Mouse (Mus musculus) midbrain, embryonic 13.5 days (tissue): ENCODE results near the gene Cdh22. TPM values are rescaled to one million over a fixed set of nuclear protein-coding genes. Genes with fewer than 3 reads are reported as not detected.

Experiments
- ATAC-seq: fragments of 200-750 bp; cut with Nextera tagmentation; 2 replicates; pipeline ENCODE4 v1.8.0; 2017; ENCODE audit warnings: mild to moderate bottlenecking, moderate TSS enrichment, moderate library complexity
- H3K27ac ChIP-seq: fragments of 300-500 bp; sonication (generic); 2 replicates; pipeline ENCODE4 v1.5.1; 2015; ENCODE audit warnings: inconsistent platforms, mild to moderate bottlenecking, moderate library complexity
- H3K27me3 ChIP-seq: fragments of 300-500 bp; sonication (generic); 2 replicates; pipeline ENCODE4 v1.6.1; 2015; ENCODE audit warnings: mild to moderate bottlenecking, inconsistent platforms
- H3K36me3 ChIP-seq: fragments of 300-500 bp; sonication (generic); 2 replicates; pipeline ENCODE4 v1.6.1; 2015; ENCODE audit warnings: mild to moderate bottlenecking, inconsistent platforms
- H3K4me1 ChIP-seq: fragments of 300-500 bp; sonication (generic); replicated peaks from 2 replicates; pipeline ENCODE4 v1.6.1; 2015; ENCODE audit warnings: inconsistent platforms
- H3K4me2 ChIP-seq: fragments of 300-500 bp; sonication (generic); replicated peaks from 2 replicates; pipeline ENCODE4 v1.6.1; 2015; ENCODE audit warnings: moderate library complexity, mild to moderate bottlenecking, inconsistent platforms
- H3K4me3 ChIP-seq: fragments of 300-500 bp; sonication (generic); replicated peaks from 2 replicates; pipeline ENCODE4 v1.5.1; 2015; ENCODE audit warnings: mild to moderate bottlenecking, inconsistent platforms
- H3K9ac ChIP-seq: fragments of 300-500 bp; sonication (generic); replicated peaks from 2 replicates; pipeline ENCODE4 v1.6.1; 2015; ENCODE audit warnings: mild to moderate bottlenecking, inconsistent platforms
- H3K9me3 ChIP-seq: fragments of 300-500 bp; sonication (generic); 2 replicates; pipeline ENCODE4 v1.6.1; 2016; ENCODE audit warnings: mild to moderate bottlenecking, inconsistent platforms
- WGBS: fragments of 180-500 bp; shearing (Covaris S2); methylation state at CpG from one replicate; pipeline ENCODE4 v1.1.7; 2015; 5-methylcytosine and 5-hydroxymethylcytosine counted together
- polyA plus RNA-seq: library from polyadenylated mRNA; unstranded; fragments of >200 nt; fragmentation: Nextera tagmentation; extraction: Ambion mirVana; gene quantifications from 2 replicates; pipeline ENCODE4 v1.2.1, GENCODE M21; 2015

Cdh22 gene
- polyA plus RNA-seq, 1 experiment from 2014 or later: 15.7 TPM

- no peak overlapping the region for H3K9ac ChIP-seq
- peak overlapping the region; percentile 68 for H3K27ac ChIP-seq
- 18% methylated on average over 10 of the region's 10 CpGs for WGBS
- H3K4me3 ChIP-seq: no peak overlapping the region
- ATAC-seq: peak; percentile 67
- H3K27me3 ChIP-seq: peaks cover 31% of the 10 kb centered on the region
- peaks cover 60% of the 10 kb centered on the region for H3K4me1 ChIP-seq
- no peaks in the 10 kb centered on the region for H3K9me3 ChIP-seq
- H3K4me2 ChIP-seq: no peak overlapping the region
- no peaks in the 10 kb centered on the region for H3K36me3 ChIP-seq
Measured at GRCm38 (mm10) chr2:165096367-165096766, 138.3 kb downstream of the Cdh22 start.

- ATAC-seq: no peak
- H3K4me1 ChIP-seq: peaks cover 40% of the 10 kb centered on the region
- 39% methylated on average over 7 of the region's 7 CpGs for WGBS
- H3K36me3 ChIP-seq: no peaks in the 10 kb centered on the region
- H3K4me3 ChIP-seq: no peak overlapping the region
- H3K27ac ChIP-seq: peak overlapping the region; percentile 58; the same call in 1 of the 2 replicates
- no peak overlapping the region for H3K9ac ChIP-seq
- no peak overlapping the region for H3K4me2 ChIP-seq
- no peaks in the 10 kb centered on the region for H3K9me3 ChIP-seq
- H3K27me3 ChIP-seq: peaks cover 7% of the 10 kb centered on the region; the same call in 1 of the 2 replicates
Measured at GRCm38 (mm10) chr2:165092393-165092792, 142.3 kb downstream of the Cdh22 start.

- Histone ChIP-seq H3K9me3 (no peaks in the 10 kb centered on the region), H3K4me2 (no peak overlapping the region), H3K36me3 (no peaks in the 10 kb centered on the region), H3K27ac (0 out of 2 replicates have a peak overlapping the region, but pooled peaks have one; percentile 5), H3K27me3 (peaks cover 7% of the 10 kb centered on the region; the same call in 1 of the 2 replicates), H3K9ac (no peak overlapping the region), H3K4me3 (no peak overlapping the region), H3K4me1 (peaks cover 32% of the 10 kb centered on the region)
- ATAC-seq: no peak
- 70% methylated on average over 8 of the region's 8 CpGs for WGBS
Measured at GRCm38 (mm10) chr2:165091433-165091965, 143.2 kb downstream of the Cdh22 start.

DNA sequence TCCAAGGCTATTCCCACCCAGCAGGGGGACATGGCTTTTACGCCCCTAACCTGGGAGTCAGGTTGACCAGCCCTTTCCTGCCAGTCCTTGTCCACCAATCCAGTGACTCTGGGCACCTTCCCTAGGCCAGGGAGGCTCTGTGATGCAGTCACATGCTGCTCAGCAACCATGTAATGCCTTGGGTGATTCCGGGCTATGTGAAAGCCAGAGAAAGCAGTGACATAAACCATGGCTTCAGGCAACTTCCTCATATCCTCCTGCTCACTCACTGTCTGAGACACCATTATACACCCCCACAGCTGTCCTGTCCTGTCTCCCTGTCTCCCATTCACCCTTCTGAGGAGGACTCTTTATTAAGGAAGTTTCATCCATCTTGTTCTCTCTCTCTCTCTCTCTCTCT, 144.0 kb downstream of the Cdh22 start, which contains the start of gene 1700025C18Rik:
Gene 1700025C18Rik, minus strand, starts transcription at position 101 of the 400 bp plus-strand sequence.
- 0 out of 2 replicates have a peak within 1 kb of the TSS, but pooled peaks have one; percentile 5 for H3K27ac ChIP-seq
- 91% methylated on average over 2 of the region's 2 CpGs for WGBS
- no peaks in the 10 kb centered on the region for H3K36me3 ChIP-seq
- H3K4me1 ChIP-seq: peaks cover 32% of the 10 kb centered on the region
- no peak for ATAC-seq
- no peaks in the 10 kb centered on the region for H3K9me3 ChIP-seq
- peaks cover 10% of the 10 kb centered on the region; the same call in 1 of the 2 replicates for H3K27me3 ChIP-seq
- H3K9ac ChIP-seq: no peak within 1 kb of the TSS; the same call in 1 of the 2 replicates
- no peak within 1 kb of the TSS for H3K4me3 ChIP-seq
- H3K4me2 ChIP-seq: no peak within 1 kb of the TSS

DNA sequence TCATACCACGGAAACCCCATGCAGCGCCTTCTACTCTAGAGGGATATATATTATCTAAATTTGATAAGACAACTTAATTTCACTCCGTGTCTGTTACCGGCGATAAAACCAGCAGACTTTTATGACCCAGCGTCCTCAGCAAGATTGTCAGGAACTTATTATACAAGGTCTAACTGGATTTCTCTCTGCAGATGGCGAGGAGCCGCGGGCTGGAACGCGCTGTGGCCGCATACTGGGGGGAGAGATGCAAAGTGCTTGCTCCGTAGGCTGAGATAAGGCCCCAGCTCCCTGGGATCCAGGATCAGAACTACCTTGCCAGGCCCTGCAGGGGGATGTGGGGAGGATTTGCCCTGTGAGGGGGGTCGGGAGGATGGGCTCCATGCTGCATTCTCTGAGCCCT, 145.2 kb downstream of the Cdh22 start:
- Histone ChIP-seq H3K9ac (no peak overlapping the region), H3K4me3 (no peak overlapping the region), H3K4me1 (peaks cover 25% of the 10 kb centered on the region), H3K36me3 (no peaks in the 10 kb centered on the region), H3K4me2 (no peak overlapping the region), H3K27me3 (peaks cover 10% of the 10 kb centered on the region; the same call in 1 of the 2 replicates), H3K27ac (no peak overlapping the region), H3K9me3 (no peaks in the 10 kb centered on the region)
- peak; percentile 51; the same call in 1 of the 2 replicates for ATAC-seq
- 46% methylated on average over 14 of the region's 14 CpGs for WGBS

DNA sequence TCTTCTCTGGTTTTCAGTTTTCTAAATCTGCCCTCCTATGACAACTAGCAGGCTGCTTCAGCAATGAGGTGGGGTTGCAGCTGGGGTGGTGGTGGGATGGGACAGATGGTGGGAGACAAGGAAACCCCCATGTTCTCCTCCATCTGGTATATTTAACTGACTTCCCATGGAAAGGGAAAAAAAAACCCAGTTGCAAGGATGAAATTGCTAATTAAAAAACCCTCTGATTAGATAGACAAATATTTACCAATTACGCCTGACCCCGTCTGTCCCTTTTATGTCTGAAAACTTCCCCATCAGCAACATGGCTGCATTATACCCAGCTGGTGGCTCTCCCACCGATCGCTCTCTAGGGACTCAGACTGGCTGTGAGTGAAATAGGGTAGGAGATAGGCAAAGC, 148.0 kb downstream of the Cdh22 start:
- H3K9ac ChIP-seq: no peak overlapping the region
- H3K4me1 ChIP-seq: peaks cover 16% of the 10 kb centered on the region
- H3K4me2 ChIP-seq: no peak overlapping the region
- 82% methylated on average over 4 of the region's 4 CpGs for WGBS
- H3K27me3 ChIP-seq: peaks cover 10% of the 10 kb centered on the region; the same call in 1 of the 2 replicates
- no peaks in the 10 kb centered on the region for H3K9me3 ChIP-seq
- no peaks in the 10 kb centered on the region for H3K36me3 ChIP-seq
- no peak overlapping the region for H3K4me3 ChIP-seq
- H3K27ac ChIP-seq: 0 out of 2 replicates have a peak overlapping the region, but pooled peaks have one; percentile 22
- no peak for ATAC-seq

- peaks cover 37% of the 10 kb centered on the region for H3K27me3 ChIP-seq
Measured at GRCm38 (mm10) chr2:165081257-165081656, 153.4 kb downstream of the Cdh22 start.

GRCm38 (mm10) chr2:165080657-165081056, 154.0 kb downstream of the Cdh22 start:
- no peak overlapping the region for H3K4me2 ChIP-seq
- no peak overlapping the region for H3K4me3 ChIP-seq
- H3K4me1 ChIP-seq: peaks cover 56% of the 10 kb centered on the region
- WGBS: 28% methylated on average over 9 of the region's 9 CpGs
- ATAC-seq: no peak
- H3K9me3 ChIP-seq: no peaks in the 10 kb centered on the region
- H3K27me3 ChIP-seq: peaks cover 36% of the 10 kb centered on the region
- H3K36me3 ChIP-seq: no peaks in the 10 kb centered on the region
- H3K9ac ChIP-seq: no peak overlapping the region
- H3K27ac ChIP-seq: no peak overlapping the region

More at GRCm38 (mm10) chr2:165081257-165081656, 153.4 kb downstream of the Cdh22 start:
- H3K36me3 ChIP-seq: no peaks in the 10 kb centered on the region
- peaks cover 56% of the 10 kb centered on the region for H3K4me1 ChIP-seq
- H3K27ac ChIP-seq: no peak overlapping the region
- 16% methylated on average over 7 of the region's 7 CpGs for WGBS
- no peaks in the 10 kb centered on the region for H3K9me3 ChIP-seq
- H3K9ac ChIP-seq: no peak overlapping the region
- no peak overlapping the region for H3K4me3 ChIP-seq
- no peak for ATAC-seq
- no peak overlapping the region for H3K4me2 ChIP-seq

DNA sequence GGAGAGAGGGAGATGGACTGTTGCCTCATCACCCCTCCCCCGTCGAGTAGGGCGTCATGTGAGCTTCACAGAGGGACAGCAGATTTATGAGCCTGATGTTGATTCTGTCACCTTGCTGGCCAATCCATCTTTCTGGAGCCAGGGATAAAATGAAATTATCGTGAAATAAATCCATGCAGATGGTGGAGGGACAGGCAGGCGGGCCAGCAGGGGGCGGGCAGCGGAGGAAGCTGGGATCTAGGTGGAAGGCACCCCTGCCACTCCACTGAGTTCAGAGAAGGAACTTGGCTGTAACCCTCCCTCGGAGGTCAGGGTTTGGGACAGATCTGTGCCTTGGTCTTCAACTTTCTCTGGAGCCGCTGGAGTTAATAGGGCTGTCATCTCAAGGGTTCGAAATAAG, 156.0 kb downstream of the Cdh22 start:
- Histone ChIP-seq H3K4me1 (peaks cover 56% of the 10 kb centered on the region), H3K36me3 (no peaks in the 10 kb centered on the region), H3K27me3 (peaks cover 45% of the 10 kb centered on the region), H3K4me3 (no peak overlapping the region), H3K27ac (no peak overlapping the region), H3K4me2 (no peak overlapping the region), H3K9me3 (no peaks in the 10 kb centered on the region), H3K9ac (no peak overlapping the region)
- no peak for ATAC-seq
- 30% methylated on average over 10 of the region's 10 CpGs for WGBS

DNA sequence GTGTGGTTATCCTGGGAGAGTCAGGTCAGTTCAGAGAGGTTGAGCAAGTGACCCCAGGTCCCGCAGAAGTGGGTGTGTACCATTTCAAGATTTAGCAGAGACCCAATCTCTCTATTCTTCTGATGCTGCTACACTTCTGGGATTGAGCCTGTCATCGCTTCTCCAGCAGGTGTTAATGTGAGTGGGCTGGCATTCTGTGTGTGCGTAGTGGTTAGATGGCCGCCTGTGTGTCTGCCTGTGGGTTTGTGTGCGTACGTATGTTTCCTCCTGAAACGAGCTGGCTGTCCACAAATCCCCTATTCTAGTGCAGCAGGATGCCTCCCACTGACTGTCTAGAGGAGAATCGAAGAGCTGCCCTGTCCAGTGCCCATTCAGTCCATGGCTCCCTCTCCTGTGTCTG, 156.6 kb downstream of the Cdh22 start:
- Histone ChIP-seq H3K9ac (no peak overlapping the region), H3K27me3 (peaks cover 51% of the 10 kb centered on the region), H3K27ac (no peak overlapping the region), H3K4me2 (no peak overlapping the region), H3K9me3 (no peaks in the 10 kb centered on the region), H3K4me3 (no peak overlapping the region), H3K36me3 (no peaks in the 10 kb centered on the region), H3K4me1 (peaks cover 60% of the 10 kb centered on the region)
- ATAC-seq: no peak
- WGBS: 62% methylated on average over 8 of the region's 8 CpGs

GRCm38 (mm10) chr2:165077055-165077454, 157.6 kb downstream of the Cdh22 start:
- Histone ChIP-seq H3K36me3 (no peaks in the 10 kb centered on the region), H3K27ac (peak overlapping the region; percentile 54; the same call in 1 of the 2 replicates), H3K4me2 (peak overlapping the region; percentile 26), H3K4me1 (peaks cover 61% of the 10 kb centered on the region), H3K27me3 (peaks cover 57% of the 10 kb centered on the region), H3K9ac (0 out of 2 replicates have a peak overlapping the region, but pooled peaks have one; percentile 24), H3K4me3 (no peak overlapping the region), H3K9me3 (no peaks in the 10 kb centered on the region)
- ATAC-seq: peak; percentile 67
- 3% methylated on average over 9 of the region's 9 CpGs for WGBS

GRCm38 (mm10) chr2:165074937-165075336, 159.7 kb downstream of the Cdh22 start:
- H3K9ac ChIP-seq: no peak overlapping the region
- no peaks in the 10 kb centered on the region for H3K36me3 ChIP-seq
- no peak overlapping the region for H3K27ac ChIP-seq
- 0 out of 2 replicates have a peak, but pooled peaks have one; percentile 28 for ATAC-seq
- peaks cover 56% of the 10 kb centered on the region for H3K27me3 ChIP-seq
- 46% methylated on average over 2 of the region's 2 CpGs for WGBS
- peaks cover 55% of the 10 kb centered on the region for H3K4me1 ChIP-seq
- H3K9me3 ChIP-seq: no peaks in the 10 kb centered on the region
- no peak overlapping the region for H3K4me2 ChIP-seq
- no peak overlapping the region for H3K4me3 ChIP-seq
